Mouse (Mus musculus) kidney, adult 2 months (tissue): Measurements from ENCODE around the gene Herc2.

Experiments
- CTCF ChIP-seq: fragments of 200-500 bp; conservative IDR thresholded peaks from 2 replicates; pipeline ENCODE4 v1.5.1; 2011; ENCODE audit warnings: low read depth, mild to moderate bottlenecking, control low read depth, low read length, moderate library complexity, mixed read lengths; ENCODE audit not compliant: insufficient read depth, insufficient read length
- POLR2A ChIP-seq: fragments of 200-500 bp; IDR thresholded peaks from one replicate; pipeline ENCODE4 v1.6.1; 2011; ENCODE audit warnings: low read depth, low read length, control low read depth

DNA sequence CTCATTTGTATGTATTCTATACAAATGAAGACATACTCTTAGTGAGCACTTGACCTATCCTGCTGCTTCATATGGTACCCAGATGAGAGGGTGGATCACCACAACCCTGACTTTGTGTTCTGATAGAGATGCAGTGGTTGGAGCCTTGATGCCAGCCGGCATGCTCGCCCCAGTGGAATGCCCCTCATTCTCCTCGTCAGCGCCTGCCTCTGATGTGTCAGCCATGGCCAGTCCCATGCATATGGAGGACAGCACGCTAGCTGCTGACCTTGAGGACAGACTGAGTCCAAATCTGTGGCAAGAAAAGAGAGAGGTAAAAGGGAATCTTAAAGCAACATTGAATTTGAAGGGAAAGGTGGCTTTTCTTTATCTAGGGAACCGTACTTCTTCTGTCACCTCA, 141.0 kb downstream of the Herc2 start:
- no peak for TF ChIP-seq POLR2A
- no peak for TF ChIP-seq CTCF
